Mouse (Mus musculus) Muller cell, postnatal 12 days (primary cell): ENCODE measurements around the gene Rxrb.
A peak's percentile ranks its signal among the peaks of the same experiment; 100 is the strongest.
"Not testable (repeated sequence)": the region's sequence is repeated elsewhere in the genome, so short reads cannot be mapped to it uniquely, and the experiment has no call there.

Experiments used
- DNase-seq: peaks from one replicate; pipeline ENCODE4 v3.0.0-alpha.2; 2015; ENCODE audit errors: inconsistent ontology term

The Rxrb gene

GRCm38 (mm10) chr17:34031465-34032173 lies at the start of gene Rxrb, which contains the start of gene Slc39a7:
Rxrb (plus strand) TSS chr17:34031812.
Slc39a7 (minus strand) TSS chr17:34031682.
- DNase-seq: peak; percentile 99

GRCm38 (mm10) chr17:33982136-33982535 lies 49.5 kb upstream of the Rxrb start:
- DNase-seq: peak; percentile 10

- DNase-seq: peak; percentile 38
Observed at GRCm38 (mm10) chr17:33991788-33992664, 39.6 kb upstream of the Rxrb start.

- DNase-seq: no peak
Observed at GRCm38 (mm10) chr17:33994959-33995358, 36.7 kb upstream of the Rxrb start.

- DNase-seq: no peak
Observed at GRCm38 (mm10) chr17:33995651-33996050, 36.0 kb upstream of the Rxrb start.

GRCm38 (mm10) chr17:33997025-33997424 lies 34.6 kb upstream of the Rxrb start:
- DNase-seq: not testable (repeated sequence)

GRCm38 (mm10) chr17:33998697-33999096 lies 32.9 kb upstream of the Rxrb start:
- DNase-seq: not testable (repeated sequence)

GRCm38 (mm10) chr17:33999341-34000149 lies 32.1 kb upstream of the Rxrb start:
- peak; percentile 38 for DNase-seq

- peak; percentile 88 for DNase-seq
Observed at GRCm38 (mm10) chr17:34000150-34000537, 31.5 kb upstream of the Rxrb start, which contains the start of gene H2-K1. H2-K1 (minus strand) TSS chr17:34000347.

GRCm38 (mm10) chr17:34000796-34001195 lies 30.8 kb upstream of the Rxrb start:
- DNase-seq: not testable (repeated sequence)

- no peak for DNase-seq
Observed at GRCm38 (mm10) chr17:34003426-34003825, 28.2 kb upstream of the Rxrb start.

- no peak for DNase-seq
Observed at GRCm38 (mm10) chr17:34006570-34006969, 25.0 kb upstream of the Rxrb start.

- DNase-seq: no peak
Observed at GRCm38 (mm10) chr17:34010156-34010555, 21.5 kb upstream of the Rxrb start.

GRCm38 (mm10) chr17:34013436-34013835 lies 18.2 kb upstream of the Rxrb start:
- DNase-seq: no peak

GRCm38 (mm10) chr17:34021539-34022413 lies 9.8 kb upstream of the Rxrb start:
- DNase-seq: no peak

- no peak for DNase-seq
Observed at GRCm38 (mm10) chr17:34022414-34022783, 9.2 kb upstream of the Rxrb start.

GRCm38 (mm10) chr17:34022987-34023386 lies 8.6 kb upstream of the Rxrb start:
- DNase-seq: no peak

GRCm38 (mm10) chr17:34023678-34024077 lies 7.9 kb upstream of the Rxrb start:
- no peak for DNase-seq

- DNase-seq: peak; percentile 91
Observed at GRCm38 (mm10) chr17:34024317-34024821, 7.2 kb upstream of the Rxrb start, which contains the start of gene Ring1. Ring1 (minus strand) TSS chr17:34024680.
